Mouse (Mus musculus) liver, adult (tissue): ENCODE measurements around the gene Eng.

Experiments used
- GATA4 ChIP-seq: IDR thresholded peaks from 2 replicates; pipeline ENCODE4 v1.6.1; 2014; ENCODE audit warnings: mild to moderate bottlenecking, low read length; ENCODE audit not compliant: insufficient replicate concordance

Gene Eng

GRCm38 (mm10) chr2:32677683-32678082 is 31.3 kb downstream of the Eng start:
- TF ChIP-seq GATA4: no peak

- no peak for TF ChIP-seq GATA4
Measured at GRCm38 (mm10) chr2:32680051-32680451, 33.7 kb downstream of the Eng start.

DNA sequence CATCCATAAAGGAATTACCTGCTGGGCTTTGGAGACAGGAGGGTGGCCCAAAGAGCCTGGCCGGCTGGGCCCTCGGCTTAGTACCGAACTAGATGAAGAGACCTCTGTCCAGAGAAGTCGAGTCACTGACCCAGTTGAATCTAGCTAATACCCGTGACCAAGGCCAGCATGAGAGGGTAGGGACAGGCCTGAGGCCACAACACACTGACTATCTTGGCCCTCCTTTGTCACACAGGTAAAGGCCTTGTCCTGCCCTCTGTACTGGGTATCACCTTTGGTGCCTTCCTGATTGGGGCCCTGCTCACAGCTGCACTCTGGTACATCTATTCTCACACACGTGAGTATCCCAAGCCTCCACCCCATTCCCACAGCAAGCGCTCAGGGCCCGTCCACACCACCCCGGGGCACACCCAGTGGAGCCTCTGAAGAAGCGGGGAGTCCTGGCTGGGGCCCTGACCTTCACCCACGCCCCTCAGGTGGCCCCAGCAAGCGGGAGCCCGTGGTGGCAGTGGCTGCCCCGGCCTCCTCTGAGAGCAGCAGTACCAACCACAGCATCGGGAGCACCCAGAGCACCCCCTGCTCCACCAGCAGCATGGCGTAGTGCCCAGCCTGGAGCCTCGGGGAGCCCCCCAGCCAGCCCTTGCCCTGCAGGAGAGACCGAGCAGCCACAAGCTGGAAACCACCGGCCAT is 34.7 kb downstream of the Eng start:
- no peak for TF ChIP-seq GATA4

- TF ChIP-seq GATA4: no peak
Measured at GRCm38 (mm10) chr2:32681754-32682153, 35.4 kb downstream of the Eng start.

GRCm38 (mm10) chr2:32682721-32683417 is 36.5 kb downstream of the Eng start:
- TF ChIP-seq GATA4: no peak

- no peak for TF ChIP-seq GATA4
Measured at GRCm38 (mm10) chr2:32683701-32684100, 37.3 kb downstream of the Eng start.

GRCm38 (mm10) chr2:32684681-32685428 is 38.5 kb downstream of the Eng start:
- TF ChIP-seq GATA4: no peak

DNA sequence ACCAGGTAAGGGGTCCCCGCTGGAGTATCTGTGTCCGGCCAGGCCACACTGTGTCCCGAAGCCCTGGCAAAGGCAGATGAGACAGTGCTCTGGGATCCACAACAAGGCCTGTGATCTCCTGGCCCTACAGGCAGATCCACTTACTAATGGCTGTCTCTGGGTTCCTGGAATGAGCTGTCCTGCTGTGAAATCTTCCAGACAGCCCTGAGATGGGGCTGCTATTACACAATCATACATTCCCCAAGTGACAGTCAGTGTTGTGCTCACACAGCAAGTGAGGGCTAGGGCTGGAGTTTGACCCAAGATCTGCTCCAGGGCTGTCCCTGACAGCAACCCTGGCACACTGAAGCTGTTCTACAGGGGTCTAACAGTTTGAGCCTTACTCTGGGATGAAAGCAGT is 39.4 kb downstream of the Eng start:
- no peak for TF ChIP-seq GATA4

- no peak for TF ChIP-seq GATA4
Measured at GRCm38 (mm10) chr2:32686640-32687039, 40.2 kb downstream of the Eng start.

GRCm38 (mm10) chr2:32687562-32687961 is 41.2 kb downstream of the Eng start:
- no peak for TF ChIP-seq GATA4

DNA sequence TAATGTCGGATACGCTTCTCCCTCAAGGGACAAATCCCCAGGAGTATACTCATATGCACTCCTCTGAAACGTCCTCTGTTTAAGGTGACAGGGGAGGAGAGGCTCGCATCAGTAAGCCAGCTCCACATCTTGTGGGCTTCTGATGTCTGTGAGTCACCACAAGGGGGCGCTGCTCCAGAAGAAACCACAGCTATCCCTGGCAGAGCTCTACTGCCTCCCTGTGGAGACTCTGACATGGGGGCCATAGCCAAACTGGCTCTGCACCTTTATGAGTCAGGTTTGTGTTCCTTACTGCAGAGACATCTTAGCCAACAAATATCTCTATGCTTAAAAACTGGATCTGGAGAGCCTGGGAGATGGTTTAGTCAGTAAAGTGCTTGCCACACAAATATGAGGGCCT is 43.0 kb downstream of the Eng start:
- TF ChIP-seq GATA4: no peak

DNA sequence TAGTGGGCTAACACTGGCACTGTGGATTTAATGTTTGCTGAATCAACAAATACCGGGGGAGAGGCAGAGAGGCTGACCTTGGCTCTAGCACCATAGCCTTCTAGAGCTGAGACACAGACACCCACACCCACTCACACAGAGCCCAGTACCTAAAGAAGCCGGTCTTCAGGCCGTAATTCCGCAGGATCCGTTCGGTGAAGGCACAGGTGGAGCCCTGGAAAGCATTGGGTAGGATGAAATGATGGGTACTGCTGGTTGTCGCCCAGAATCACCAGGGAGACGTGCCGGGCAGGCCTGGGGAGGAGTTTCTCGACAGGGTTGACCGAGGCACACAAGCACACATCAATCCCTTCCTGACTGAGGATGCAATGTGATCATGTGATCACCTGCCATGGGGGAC is 44.6 kb downstream of the Eng start:
- TF ChIP-seq GATA4: no peak

DNA sequence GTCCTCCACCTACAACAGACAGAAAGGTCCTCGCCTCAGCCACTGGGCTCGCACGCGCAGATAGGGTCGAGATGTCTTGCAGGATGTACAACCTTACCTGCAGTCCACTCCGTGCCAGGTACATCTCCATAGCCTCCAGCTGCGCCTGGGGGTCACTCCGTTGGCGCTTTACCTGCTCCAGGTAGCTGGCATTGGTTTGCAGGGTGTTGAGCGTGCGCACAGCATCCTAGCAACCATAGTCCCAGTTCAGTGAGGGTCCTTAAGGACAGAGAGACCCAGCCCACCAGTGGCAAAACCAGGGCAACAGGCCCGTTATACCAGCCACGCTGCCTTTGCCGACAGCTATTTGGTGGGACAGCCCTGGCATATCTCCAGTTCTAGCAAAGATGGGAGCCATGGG is 46.1 kb downstream of the Eng start:
- TF ChIP-seq GATA4: no peak

- no peak for TF ChIP-seq GATA4
Measured at GRCm38 (mm10) chr2:32693282-32693681, 46.9 kb downstream of the Eng start.

DNA sequence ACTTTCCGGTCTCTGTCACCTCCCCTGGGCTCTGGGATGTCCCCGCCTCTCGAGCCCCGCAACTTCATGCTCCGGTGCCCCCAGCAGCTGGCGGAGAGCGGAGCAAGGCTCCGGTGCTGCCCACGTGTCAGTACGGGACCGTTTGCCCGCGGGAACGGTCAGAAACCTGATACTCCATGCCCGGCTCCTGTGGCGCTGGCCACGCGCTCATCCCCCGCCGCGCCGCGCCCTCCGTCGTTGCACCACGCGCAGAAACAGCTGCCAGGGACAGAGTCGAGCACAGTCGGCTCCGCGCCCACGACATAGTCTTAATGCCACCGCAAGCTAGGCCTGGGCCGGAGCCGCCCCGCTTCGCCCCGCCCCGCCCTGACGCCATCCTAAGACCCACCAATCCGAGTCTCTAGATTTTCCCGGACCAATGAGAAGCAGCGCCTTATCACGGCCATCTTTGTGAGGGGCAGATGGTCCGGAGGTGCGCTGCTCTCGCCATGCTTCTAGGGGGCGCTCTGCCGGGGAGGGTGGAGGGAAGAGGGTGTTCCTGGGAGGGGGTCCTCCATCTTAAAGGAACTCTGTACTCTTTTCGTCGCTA is 47.5 kb downstream of the Eng start:
- TF ChIP-seq GATA4: peak; percentile 93; the same call in 1 of the 2 replicates

DNA sequence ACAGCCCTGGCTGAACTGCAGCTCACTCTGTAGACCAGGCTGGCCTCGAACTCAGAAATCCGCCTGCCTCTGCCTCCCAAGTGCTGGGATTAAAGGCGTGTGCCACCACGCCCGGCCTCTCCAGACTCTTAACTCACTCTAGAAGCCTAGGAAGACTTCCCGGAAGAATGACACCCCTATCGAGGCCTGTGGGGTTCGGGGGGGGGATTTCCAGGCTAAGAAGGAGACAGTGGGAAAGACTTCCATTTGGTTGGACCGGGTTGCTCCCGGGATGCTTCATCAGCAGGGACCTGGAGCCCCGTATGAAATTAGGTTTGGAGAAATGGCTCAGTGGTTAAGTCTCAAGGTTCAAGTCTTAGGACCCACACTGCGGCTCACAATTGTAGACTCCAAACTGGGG is 48.3 kb downstream of the Eng start:
- no peak for TF ChIP-seq GATA4
